Comparison of ENCODE assay signal across 26 mouse cellular contexts in genomic region chr11:84624100-84624499, GRCm38 (mm10).
"Had no signal": no experiment of that assay in that cellular context is flagged by ENCODE, and none has a peak within 500 bp of the region (broad histone marks: within the 10 kb centered on the region; RNA-seq: fewer than 3 reads in every experiment).

No protein-coding gene starts in this region.

- DNase-seq: gastrocnemius, adult 2 months; gastrocnemius, postnatal 10 days; gastrocnemius, postnatal 25 days; heart, adult 18-20 months; heart, postnatal 10 days; heart, postnatal 4 days; kidney, postnatal 10 days; kidney, postnatal 36 days; liver; liver, embryonic 13.5 days; liver, postnatal 0 days had no signal

- H3K27ac ChIP-seq: gastrocnemius, adult 2 months; heart, embryonic 10.5 days; hindbrain, embryonic 10.5 days; hindbrain, embryonic 12.5 days; hindbrain, embryonic 14.5 days; intestine, embryonic 15.5 days; layer of hippocampus, adult 2 months; left cerebral cortex, adult 2 months; limb, embryonic 10.5 days; limb, embryonic 12.5 days; liver, embryonic 13.5 days; liver, embryonic 15.5 days had no signal

- H3K9ac ChIP-seq: heart, embryonic 12.5 days; hindbrain, embryonic 12.5 days; hindbrain, embryonic 14.5 days; intestine, embryonic 15.5 days; limb, embryonic 12.5 days; liver, embryonic 13.5 days; liver, embryonic 15.5 days; liver, postnatal 0 days had no signal

- H3K9me3 ChIP-seq: heart, embryonic 10.5 days; heart, embryonic 12.5 days; hindbrain, embryonic 10.5 days; hindbrain, embryonic 12.5 days; intestine, embryonic 15.5 days; limb, embryonic 10.5 days; limb, embryonic 12.5 days; liver, embryonic 13.5 days; liver, embryonic 15.5 days had no signal

- ATAC-seq: hindbrain, embryonic 16.5 days; inflammation-experienced regulatory T-cells, adult 6 months; intestine, embryonic 15.5 days; intestine, postnatal 0 days; liver, postnatal 0 days had no signal

- H3K4me1 ChIP-seq: heart, embryonic 12.5 days; intestine, embryonic 15.5 days; liver, embryonic 13.5 days; liver, embryonic 15.5 days had no signal

- H3K36me3 ChIP-seq: heart, embryonic 10.5 days; heart, embryonic 12.5 days; hindbrain, embryonic 10.5 days; hindbrain, embryonic 12.5 days; intestine, embryonic 15.5 days; limb, embryonic 10.5 days; limb, embryonic 12.5 days; liver, embryonic 13.5 days; liver, embryonic 15.5 days had no signal

- H3K4me2 ChIP-seq: heart, embryonic 12.5 days; hindbrain, embryonic 12.5 days; hindbrain, embryonic 14.5 days; intestine, embryonic 15.5 days; limb, embryonic 12.5 days; liver, embryonic 11.5 days; liver, embryonic 13.5 days; liver, embryonic 15.5 days had no signal

- H3K27me3 ChIP-seq: heart, embryonic 12.5 days; hindbrain, embryonic 12.5 days; intestine, embryonic 15.5 days; limb, embryonic 12.5 days had no signal

- H3K4me3 ChIP-seq: gastrocnemius, adult 2 months; heart, embryonic 10.5 days; heart, embryonic 12.5 days; hindbrain, embryonic 10.5 days; hindbrain, embryonic 12.5 days; intestine, embryonic 15.5 days; layer of hippocampus, adult 2 months; left cerebral cortex, adult 2 months; limb, embryonic 10.5 days; limb, embryonic 12.5 days; liver, embryonic 13.5 days; liver, embryonic 15.5 days had no signal
